Mouse (Mus musculus): ENCODE measurements around the gene Uimc1. TPM values are rescaled to one million over a fixed set of nuclear protein-coding genes. Genes with fewer than 3 reads are reported as not detected.
"Not testable (repeated sequence)": the region's sequence is repeated elsewhere in the genome, so short reads cannot be mapped to it uniquely, and the experiment has no call there.

The Uimc1 gene
- total and polyA plus RNA-seq, 2 experiments from 2014 or later = 11.1 to 12.5 TPM

DNA sequence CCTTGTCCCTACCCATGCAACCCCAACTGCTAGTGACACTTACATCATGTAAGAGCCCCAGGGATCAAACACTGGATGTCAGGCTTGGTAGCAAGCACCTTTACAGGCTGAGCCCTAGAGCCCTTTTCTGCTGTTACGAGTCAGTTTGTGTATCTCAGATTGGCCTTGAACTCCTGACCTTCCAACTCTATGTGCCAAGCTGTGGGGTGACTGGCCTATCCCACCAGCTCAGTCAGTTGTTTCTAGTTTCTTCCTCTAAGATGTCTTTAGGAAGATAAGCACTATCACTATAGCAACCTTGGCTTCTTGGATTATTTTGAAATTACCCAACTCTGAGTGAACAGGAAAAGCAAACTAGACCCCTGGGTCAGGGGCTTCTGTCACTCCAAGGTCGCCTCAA is 3.3 kb upstream of the Uimc1 start:
- no peaks in the 10 kb centered on the region for H3K9me3 ChIP-seq (replicated peaks; ENCODE audit: control insufficient read depth, low read length)
- no peak for DNase-seq (ENCODE audit: low spot score)
- no peaks in the 10 kb centered on the region for H3K27me3 ChIP-seq (ENCODE audit: control insufficient read depth, insufficient read depth, low read length)
- H3K4me2 ChIP-seq (ENCODE audit: low read depth, low read length) = no peak overlapping the region
- peaks cover 5% of the 10 kb centered on the region; the same call in 1 of the 2 replicates for H3K36me3 ChIP-seq (replicated peaks; ENCODE audit: control insufficient read depth, insufficient read depth, low read length)
- no peak overlapping the region for H3K9ac ChIP-seq (replicated peaks; ENCODE audit: low read depth, low read length)
- peaks cover 25% of the 10 kb centered on the region for H3K4me1 ChIP-seq (ENCODE audit: control insufficient read depth, insufficient read depth)
- ATAC-seq (ENCODE audit: insufficient read depth, low read depth) = no peak
- H3K27ac ChIP-seq (ENCODE audit: low read depth) = no peak overlapping the region
- 55% methylated on average over 2 of the region's 2 CpGs for WGBS
- H3K4me3 ChIP-seq (ENCODE audit: low read depth, low read length) = no peak overlapping the region
- no peak for TF ChIP-seq CTCF (IDR thresholded peaks at IDR 0.05; ENCODE audit: low read depth)
- no peak for TF ChIP-seq EP300 (IDR thresholded peaks at IDR 0.05; ENCODE audit: low read depth)

DNA sequence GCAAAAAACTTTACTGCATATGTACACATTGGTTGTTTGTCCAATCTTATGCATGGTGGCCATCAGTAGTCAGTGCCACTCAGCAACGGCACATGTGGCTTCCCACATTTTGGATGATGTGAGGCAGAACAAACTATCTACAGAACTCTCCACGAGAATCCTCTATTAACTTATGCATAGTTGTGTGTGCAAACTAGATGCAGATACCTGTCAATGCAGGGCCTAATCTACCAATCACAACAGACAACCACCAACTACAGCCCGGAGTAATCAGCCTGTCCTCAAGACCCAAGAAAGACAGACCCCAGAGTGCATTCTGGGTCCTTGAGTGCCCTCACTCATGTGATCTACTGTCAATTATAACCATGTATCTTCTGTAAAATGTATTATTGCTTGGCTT is 2.3 kb upstream of the Uimc1 start:
- TF ChIP-seq CTCF (IDR thresholded peaks at IDR 0.05; ENCODE audit: low read depth) (no peak), EP300 (IDR thresholded peaks at IDR 0.05; ENCODE audit: low read depth) (no peak)
- Histone ChIP-seq H3K4me2 (ENCODE audit: low read depth, low read length) (no peak overlapping the region), H3K27ac (ENCODE audit: low read depth) (no peak overlapping the region), H3K4me1 (ENCODE audit: control insufficient read depth, insufficient read depth) (peaks cover 23% of the 10 kb centered on the region), H3K9me3 (replicated peaks; ENCODE audit: control insufficient read depth, low read length) (no peaks in the 10 kb centered on the region), H3K36me3 (replicated peaks; ENCODE audit: control insufficient read depth, insufficient read depth, low read length) (no peaks in the 10 kb centered on the region), H3K27me3 (ENCODE audit: control insufficient read depth, insufficient read depth, low read length) (no peaks in the 10 kb centered on the region), H3K4me3 (ENCODE audit: low read depth, low read length) (no peak overlapping the region), H3K9ac (replicated peaks; ENCODE audit: low read depth, low read length) (no peak overlapping the region)
- DNase-seq (ENCODE audit: low spot score) (no peak), ATAC-seq (ENCODE audit: insufficient read depth, low read depth) (no peak)
- WGBS = 88% methylated on average over 3 of the region's 3 CpGs

DNA sequence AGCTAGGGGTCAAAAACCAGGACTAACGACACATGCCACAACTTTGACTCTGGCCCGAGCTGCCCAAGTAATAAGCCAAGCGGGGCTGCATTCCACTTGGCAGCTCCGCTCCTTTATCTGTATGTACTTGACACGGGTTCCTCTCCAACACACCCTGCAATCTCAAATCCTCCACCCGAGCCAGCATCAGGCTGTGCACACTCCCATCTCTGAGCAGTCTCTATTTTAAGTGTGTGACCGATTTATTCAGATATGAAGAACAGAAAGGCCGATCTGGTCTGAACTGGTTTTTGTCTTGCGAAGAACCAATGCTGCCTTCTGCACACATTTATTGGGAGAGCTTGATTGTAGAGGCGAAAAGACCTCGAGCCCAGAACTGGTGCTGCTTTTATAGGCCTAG is 1.5 kb upstream of the Uimc1 start:
- no peak for TF ChIP-seq CTCF (IDR thresholded peaks at IDR 0.05; ENCODE audit: low read depth)
- no peak for TF ChIP-seq EP300 (IDR thresholded peaks at IDR 0.05; ENCODE audit: low read depth)
- no peak overlapping the region for H3K9ac ChIP-seq (replicated peaks; ENCODE audit: low read depth, low read length)
- no peak for ATAC-seq (ENCODE audit: insufficient read depth, low read depth)
- no peaks in the 10 kb centered on the region for H3K36me3 ChIP-seq (replicated peaks; ENCODE audit: control insufficient read depth, insufficient read depth, low read length)
- no peak overlapping the region for H3K4me2 ChIP-seq (ENCODE audit: low read depth, low read length)
- H3K27me3 ChIP-seq (ENCODE audit: control insufficient read depth, insufficient read depth, low read length) = no peaks in the 10 kb centered on the region
- peak overlapping the region; percentile 52 for H3K27ac ChIP-seq (ENCODE audit: low read depth)
- H3K4me3 ChIP-seq (ENCODE audit: low read depth, low read length) = no peak overlapping the region
- no peaks in the 10 kb centered on the region for H3K9me3 ChIP-seq (replicated peaks; ENCODE audit: control insufficient read depth, low read length)
- peaks cover 16% of the 10 kb centered on the region for H3K4me1 ChIP-seq (ENCODE audit: control insufficient read depth, insufficient read depth)
- WGBS = 47% methylated on average over 11 of the region's 11 CpGs
- no peak for DNase-seq (ENCODE audit: low spot score)

GRCm38 (mm10) chr13:55099066-55099725 is 904 bp downstream of the Uimc1 start:
- ATAC-seq (ENCODE audit: insufficient read depth, low read depth) = no peak
- peak overlapping the region; percentile 91 for H3K9ac ChIP-seq (replicated peaks; ENCODE audit: low read depth, low read length)
- WGBS = 24% methylated on average over 20 of the region's 20 CpGs
- H3K36me3 ChIP-seq (replicated peaks; ENCODE audit: control insufficient read depth, insufficient read depth, low read length) = no peaks in the 10 kb centered on the region
- H3K27ac ChIP-seq (ENCODE audit: low read depth) = peak overlapping the region; percentile 95
- H3K4me2 ChIP-seq (ENCODE audit: low read depth, low read length) = peak overlapping the region; percentile 70
- peak overlapping the region; percentile 93 for H3K4me3 ChIP-seq (ENCODE audit: low read depth, low read length)
- DNase-seq (ENCODE audit: low spot score) = no peak
- H3K27me3 ChIP-seq (ENCODE audit: control insufficient read depth, insufficient read depth, low read length) = no peaks in the 10 kb centered on the region
- no peaks in the 10 kb centered on the region for H3K9me3 ChIP-seq (replicated peaks; ENCODE audit: control insufficient read depth, low read length)
- peaks cover 7% of the 10 kb centered on the region; the same call in 1 of the 2 replicates for H3K4me1 ChIP-seq (ENCODE audit: control insufficient read depth, insufficient read depth)
- TF ChIP-seq CTCF (IDR thresholded peaks at IDR 0.05; ENCODE audit: low read depth) = no peak
- no peak for TF ChIP-seq EP300 (IDR thresholded peaks at IDR 0.05; ENCODE audit: low read depth)

- H3K27me3 ChIP-seq (ENCODE audit: control insufficient read depth, insufficient read depth, low read length); H3K9ac ChIP-seq (replicated peaks; ENCODE audit: low read depth, low read length); H3K4me2 ChIP-seq (ENCODE audit: low read depth, low read length); H3K27ac ChIP-seq (ENCODE audit: low read depth); ATAC-seq (ENCODE audit: insufficient read depth, low read depth); H3K36me3 ChIP-seq (replicated peaks; ENCODE audit: control insufficient read depth, insufficient read depth, low read length); H3K4me3 ChIP-seq (ENCODE audit: low read depth, low read length); H3K4me1 ChIP-seq (ENCODE audit: control insufficient read depth, insufficient read depth); H3K9me3 ChIP-seq (replicated peaks; ENCODE audit: control insufficient read depth, low read length); DNase-seq (ENCODE audit: low spot score): not testable (repeated sequence)
- WGBS = 83% methylated on average over 3 of the region's 3 CpGs
These were observed 2.3 kb downstream of the Uimc1 start for GRCm38 (mm10) chr13:55097841-55098240.

DNA sequence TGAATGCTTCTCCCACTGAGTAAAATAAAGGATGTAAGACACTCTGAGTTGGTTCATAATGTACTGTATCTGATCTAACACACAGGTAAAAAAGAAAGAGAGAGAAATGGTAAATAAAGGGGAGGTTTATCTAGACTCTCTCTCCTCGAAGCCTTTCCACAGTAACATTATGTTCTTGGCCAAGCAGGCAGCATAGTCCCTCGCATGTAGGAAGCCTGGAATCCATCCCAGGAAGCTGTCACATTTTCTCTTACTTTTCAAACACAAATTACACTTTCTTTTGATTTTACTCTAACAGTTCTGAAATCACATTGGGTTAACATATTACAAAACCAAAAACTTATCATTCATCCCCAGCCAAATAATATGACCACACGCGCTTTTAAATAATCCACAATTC is 7.5 kb downstream of the Uimc1 start:
- Histone ChIP-seq H3K27ac (ENCODE audit: low read depth) (no peak overlapping the region), H3K27me3 (ENCODE audit: control insufficient read depth, insufficient read depth, low read length) (no peaks in the 10 kb centered on the region), H3K4me1 (ENCODE audit: control insufficient read depth, insufficient read depth) (no peaks in the 10 kb centered on the region), H3K4me2 (ENCODE audit: low read depth, low read length) (no peak overlapping the region), H3K9ac (replicated peaks; ENCODE audit: low read depth, low read length) (no peak overlapping the region), H3K36me3 (replicated peaks; ENCODE audit: control insufficient read depth, insufficient read depth, low read length) (peaks cover 12% of the 10 kb centered on the region), H3K4me3 (ENCODE audit: low read depth, low read length) (no peak overlapping the region), H3K9me3 (replicated peaks; ENCODE audit: control insufficient read depth, low read length) (no peaks in the 10 kb centered on the region)
- 70% methylated on average over 4 of the region's 4 CpGs for WGBS
- TF ChIP-seq CTCF (IDR thresholded peaks at IDR 0.05; ENCODE audit: low read depth) (no peak), EP300 (IDR thresholded peaks at IDR 0.05; ENCODE audit: low read depth) (no peak)
- DNase-seq (ENCODE audit: low spot score) = no peak
- no peak for ATAC-seq (ENCODE audit: insufficient read depth, low read depth)
